Comparison of ENCODE assay signal across 8 mouse cellular contexts in the genomic region with DNA sequence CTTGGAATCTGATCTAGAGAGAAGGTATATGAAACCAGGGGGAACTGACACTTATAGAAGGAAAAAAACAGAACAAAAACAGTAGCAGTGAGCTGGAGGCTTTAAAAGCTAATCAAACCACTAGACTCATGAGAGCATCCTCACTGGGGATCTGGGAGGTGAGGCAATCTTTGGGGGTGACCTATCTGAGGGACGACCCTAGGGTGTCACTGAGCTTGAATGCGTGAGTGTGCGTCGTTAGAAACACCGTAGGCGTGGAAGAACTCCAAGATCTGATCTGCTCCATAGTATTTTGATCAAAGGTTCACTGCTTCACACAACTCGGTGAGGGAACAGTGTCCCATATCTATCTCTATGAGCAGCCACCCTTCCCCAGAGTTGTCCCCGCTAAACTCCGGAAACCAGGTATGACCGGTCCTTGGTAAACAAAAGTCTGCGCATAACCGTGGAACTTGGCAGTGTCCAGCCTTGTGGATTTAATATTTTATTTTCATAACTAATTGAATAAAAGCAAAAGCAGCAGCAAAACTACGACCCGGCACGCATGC. TPM values are rescaled to one million over a fixed set of nuclear protein-coding genes. Genes with fewer than 3 reads are reported as not detected.
DNase-seq lines count a peak whose midpoint lies in the region; ATAC-seq and TF ChIP-seq lines count a peak whose summit lies in the region.

No protein-coding gene starts in this region.

- H3K27me3 ChIP-seq in lung, embryonic 14.5 days (ENCODE audit: insufficient read depth, low read length) = no peaks in the 10 kb centered on the region
- no peaks in the 10 kb centered on the region for H3K27me3 ChIP-seq in embryonic facial prominence, embryonic 13.5 days
- no peaks in the 10 kb centered on the region for H3K27me3 ChIP-seq in limb, embryonic 10.5 days (ENCODE audit: low read depth, poor library complexity, severe bottlenecking)
- no peaks in the 10 kb centered on the region for H3K27me3 ChIP-seq in neural tube, embryonic 14.5 days (ENCODE audit: control insufficient read depth, insufficient read depth, low read length)

- H3K4me2 ChIP-seq in lung, embryonic 14.5 days = peak overlapping the region; percentile 82
- peak overlapping the region; percentile 73 for H3K4me2 ChIP-seq in embryonic facial prominence, embryonic 13.5 days
- peak overlapping the region; percentile 84 for H3K4me2 ChIP-seq in neural tube, embryonic 14.5 days (ENCODE audit: low read depth, low read length)

- peaks cover 12% of the 10 kb centered on the region; the same call in 1 of the 2 replicates for H3K4me1 ChIP-seq in lung, embryonic 14.5 days (ENCODE audit: insufficient read depth)
- peaks cover 17% of the 10 kb centered on the region for H3K4me1 ChIP-seq in embryonic facial prominence, embryonic 13.5 days
- peaks cover 21% of the 10 kb centered on the region for H3K4me1 ChIP-seq in limb, embryonic 10.5 days
- peaks cover 23% of the 10 kb centered on the region for H3K4me1 ChIP-seq in neural tube, embryonic 14.5 days (ENCODE audit: control insufficient read depth, insufficient read depth, low read length)

- H3K36me3 ChIP-seq in lung, embryonic 14.5 days (ENCODE audit: insufficient read depth) = 0 out of 2 replicates have a peak, but pooled peaks cover under 1% of the 10 kb centered on the region
- H3K36me3 ChIP-seq in embryonic facial prominence, embryonic 13.5 days = 0 out of 2 replicates have a peak, but pooled peaks cover 7% of the 10 kb centered on the region
- peaks cover 7% of the 10 kb centered on the region for H3K36me3 ChIP-seq in limb, embryonic 10.5 days
- no peaks in the 10 kb centered on the region for H3K36me3 ChIP-seq in neural tube, embryonic 14.5 days (ENCODE audit: control insufficient read depth, insufficient read depth, low read length)

- peak; percentile 44 for ATAC-seq in lung, embryonic 14.5 days (ENCODE audit: insufficient read depth)
- 0 out of 2 replicates have a peak, but pooled peaks have one; percentile 44 for ATAC-seq in embryonic facial prominence, embryonic 13.5 days (ENCODE audit: insufficient number of reproducible peaks, insufficient read depth, low FRiP score, low TSS enrichment, low read depth)
- peak; percentile 76 for ATAC-seq in neural tube, embryonic 14.5 days (ENCODE audit: low read depth)

- no peak for TF ChIP-seq CTCF in lung, embryonic 14.5 days (IDR thresholded peaks at IDR 0.05; ENCODE audit: low read depth)

- 2% methylated on average over 15 of the region's 15 CpGs for WGBS in lung, embryonic 14.5 days
- 1% methylated on average over 15 of the region's 15 CpGs for WGBS in embryonic facial prominence, embryonic 13.5 days
- 1% methylated on average over 15 of the region's 15 CpGs for WGBS in limb, embryonic 10.5 days
- WGBS in neural tube, embryonic 14.5 days = 1% methylated on average over 15 of the region's 15 CpGs

- H3K9me3 ChIP-seq in lung, embryonic 14.5 days (ENCODE audit: low read depth, low read length) = no peaks in the 10 kb centered on the region
- H3K9me3 ChIP-seq in embryonic facial prominence, embryonic 13.5 days = no peaks in the 10 kb centered on the region
- H3K9me3 ChIP-seq in limb, embryonic 10.5 days (replicated peaks) = no peaks in the 10 kb centered on the region
- H3K9me3 ChIP-seq in neural tube, embryonic 14.5 days (ENCODE audit: control insufficient read depth, low read length) = no peaks in the 10 kb centered on the region

- no peak overlapping the region; the same call in 1 of the 2 replicates for H3K27ac ChIP-seq in lung, embryonic 14.5 days (ENCODE audit: low read depth)
- H3K27ac ChIP-seq in embryonic facial prominence, embryonic 13.5 days = no peak overlapping the region
- H3K27ac ChIP-seq in limb, embryonic 10.5 days = no peak overlapping the region; the same call in 1 of the 2 replicates
- H3K27ac ChIP-seq in neural tube, embryonic 14.5 days (ENCODE audit: low read depth, low read length) = no peak overlapping the region

- no peak for DNase-seq in lung, embryonic 14.5 days
- DNase-seq in lung, postnatal 14 days = no peak
- no peak for DNase-seq in limb, embryonic 10.5 days (ENCODE audit: low spot score)
- no peak for DNase-seq in cerebellum, adult 11 months
- DNase-seq in ovary, postnatal 10 days (ENCODE audit: low spot score) = no peak
- no peak for DNase-seq in layer of hippocampus, adult 11-12 months (ENCODE audit: low spot score)

- H3K9ac ChIP-seq in lung, embryonic 14.5 days = peak overlapping the region; percentile 89
- H3K9ac ChIP-seq in embryonic facial prominence, embryonic 13.5 days = peak overlapping the region; percentile 92
- H3K9ac ChIP-seq in neural tube, embryonic 14.5 days (replicated peaks; ENCODE audit: low read depth, low read length) = peak overlapping the region; percentile 93

- peak overlapping the region; percentile 91 for H3K4me3 ChIP-seq in lung, embryonic 14.5 days (ENCODE audit: low read depth, low read length)
- peak overlapping the region; percentile 89 for H3K4me3 ChIP-seq in embryonic facial prominence, embryonic 13.5 days
- peak overlapping the region; percentile 97 for H3K4me3 ChIP-seq in limb, embryonic 10.5 days
- H3K4me3 ChIP-seq in neural tube, embryonic 14.5 days (ENCODE audit: low read depth, low read length) = peak overlapping the region; percentile 89

RNA-seq across cellular contexts. Expression of a gene that starts 0.4 kb away (rescaled TPM):
- 34.7 and 39.4 TPM in 2 replicates for polyA plus RNA-seq in lung, embryonic 14.5 days (2014; fragmentation: Nextera tagmentation; extraction: Ambion mirVana)
- polyA plus RNA-seq in embryonic facial prominence, embryonic 13.5 days (2015; fragmentation: Nextera tagmentation; extraction: Ambion mirVana) = 45.5 and 45.9 TPM in 2 replicates
- polyA plus RNA-seq in limb, embryonic 10.5 days (2016; fragmentation: Nextera tagmentation; extraction: Ambion mirVana) = 31.2 and 37.1 TPM in 2 replicates
- polyA plus RNA-seq in neural tube, embryonic 14.5 days (2014; fragmentation: Nextera tagmentation; extraction: Ambion mirVana) = 28.0 and 33.9 TPM in 2 replicates

RNA-seq across cellular contexts. Expression of a gene that starts 39.2 kb away (rescaled TPM):
- polyA plus RNA-seq in lung, embryonic 14.5 days (2014; fragmentation: Nextera tagmentation; extraction: Ambion mirVana) = 85.8 and 92.8 TPM in 2 replicates
- polyA plus RNA-seq in embryonic facial prominence, embryonic 13.5 days (2015; fragmentation: Nextera tagmentation; extraction: Ambion mirVana) = 83.9 and 95.9 TPM in 2 replicates
- 85.8 and 92.6 TPM in 2 replicates for polyA plus RNA-seq in limb, embryonic 10.5 days (2016; fragmentation: Nextera tagmentation; extraction: Ambion mirVana)
- polyA plus RNA-seq in neural tube, embryonic 14.5 days (2014; fragmentation: Nextera tagmentation; extraction: Ambion mirVana) = 98.5 and 107 TPM in 2 replicates

RNA-seq across cellular contexts. Expression of a gene that starts 50.6 kb away (rescaled TPM):
- 2.2 and 2.7 TPM in 2 replicates for polyA plus RNA-seq in lung, embryonic 14.5 days (2014; fragmentation: Nextera tagmentation; extraction: Ambion mirVana)
- 2.8 and 2.9 TPM in 2 replicates for polyA plus RNA-seq in embryonic facial prominence, embryonic 13.5 days (2015; fragmentation: Nextera tagmentation; extraction: Ambion mirVana)
- 2.6 and 3.2 TPM in 2 replicates for polyA plus RNA-seq in limb, embryonic 10.5 days (2016; fragmentation: Nextera tagmentation; extraction: Ambion mirVana)
- 1.1 and 1.6 TPM in 2 replicates for polyA plus RNA-seq in neural tube, embryonic 14.5 days (2014; fragmentation: Nextera tagmentation; extraction: Ambion mirVana)
